Mouse (Mus musculus): ENCODE results near the gene Elf5. TPM values are rescaled to one million over a fixed set of nuclear protein-coding genes. Genes with fewer than 3 reads are reported as not detected.

Gene Elf5
- total RNA-seq, 1 experiment from 2014 or later: not detected

GRCm38 (mm10) chr2:103477456-103477855 is 66.0 kb downstream of the Elf5 start:
- no peak for DNase-seq

GRCm38 (mm10) chr2:103478326-103478725 is 66.8 kb downstream of the Elf5 start:
- DNase-seq: no peak

- no peak for DNase-seq
Measured at GRCm38 (mm10) chr2:103480240-103480639, 68.8 kb downstream of the Elf5 start.

GRCm38 (mm10) chr2:103480871-103481270 is 69.4 kb downstream of the Elf5 start:
- no peak for DNase-seq

GRCm38 (mm10) chr2:103481314-103482231 is 70.1 kb downstream of the Elf5 start:
- no peak for DNase-seq

GRCm38 (mm10) chr2:103483289-103483985 is 71.9 kb downstream of the Elf5 start:
- no peak for DNase-seq

- no peak for DNase-seq
Measured at GRCm38 (mm10) chr2:103483986-103484520, 72.6 kb downstream of the Elf5 start.

- DNase-seq: peak; percentile 97
Measured at GRCm38 (mm10) chr2:103484617-103485401, 73.3 kb downstream of the Elf5 start, which contains the start of gene Cat. Gene Cat (minus strand): TSS chr2:103485160.

GRCm38 (mm10) chr2:103492526-103492925 is 81.0 kb downstream of the Elf5 start:
- DNase-seq: no peak

- DNase-seq: no peak
Measured at GRCm38 (mm10) chr2:103493827-103494226, 82.3 kb downstream of the Elf5 start.

- DNase-seq: no peak
Measured at GRCm38 (mm10) chr2:103495633-103496418, 84.3 kb downstream of the Elf5 start.

Other genes starting within 250 kb of the Elf5 start
- gene Ehf, start 108.4 kb upstream of the Elf5 start, total RNA-seq (2021): 0.52 and 1.00 TPM in 2 replicates
- gene Cat, start 73.5 kb downstream of the Elf5 start, total RNA-seq (2021): 332 and 416 TPM in 2 replicates
- 20.6 and 38.4 TPM in 2 replicates for gene Abtb2, start 154.6 kb downstream of the Elf5 start, total RNA-seq (2021)

Measured in adrenal gland, postnatal 25 days (tissue).